Mouse (Mus musculus) embryonic facial prominence, embryonic 15.5 days (tissue): Measurements from ENCODE around the gene Cdkn2a. TPM values are rescaled to one million over a fixed set of nuclear protein-coding genes. Genes with fewer than 3 reads are reported as not detected.

Experiments used
- ATAC-seq: fragments of 200-750 bp; cut with Nextera tagmentation; 2 replicates; pipeline ENCODE4 v1.8.0; 2017; ENCODE audit warnings: low read depth, moderate TSS enrichment; ENCODE audit not compliant: insufficient number of reproducible peaks, low FRiP score, low TSS enrichment
- H3K27ac ChIP-seq: fragments of 300-500 bp; sonication (generic); replicated peaks from 2 replicates; pipeline ENCODE4 v1.5.1; 2015; ENCODE audit warnings: mild to moderate bottlenecking, inconsistent platforms
- H3K27me3 ChIP-seq: fragments of 300-500 bp; sonication (generic); 2 replicates; pipeline ENCODE4 v1.6.1; 2015; ENCODE audit warnings: inconsistent platforms
- H3K36me3 ChIP-seq: fragments of 300-500 bp; sonication (generic); 2 replicates; pipeline ENCODE4 v1.6.1; 2015; ENCODE audit warnings: mild to moderate bottlenecking, inconsistent platforms
- H3K4me1 ChIP-seq: fragments of 300-500 bp; sonication (generic); 2 replicates; pipeline ENCODE4 v1.6.1; 2015; ENCODE audit warnings: inconsistent platforms
- H3K4me2 ChIP-seq: fragments of 300-500 bp; sonication (generic); replicated peaks from 2 replicates; pipeline ENCODE4 v1.6.1; 2015; ENCODE audit warnings: mild to moderate bottlenecking, inconsistent platforms
- H3K4me3 ChIP-seq: fragments of 300-500 bp; sonication (generic); replicated peaks from 2 replicates; pipeline ENCODE4 v1.5.1; 2015; ENCODE audit warnings: mild to moderate bottlenecking, inconsistent platforms
- H3K9ac ChIP-seq: fragments of 300-500 bp; sonication (generic); 2 replicates; pipeline ENCODE4 v1.6.1; 2015; ENCODE audit warnings: inconsistent platforms
- H3K9me3 ChIP-seq: fragments of 300-500 bp; sonication (generic); replicated peaks from 2 replicates; pipeline ENCODE4 v1.6.1; 2016; ENCODE audit warnings: inconsistent platforms
- WGBS: fragments of 180-500 bp; shearing (Covaris S2); methylation state at CpG from one replicate; pipeline ENCODE4 v1.1.7; 2015; 5-methylcytosine and 5-hydroxymethylcytosine counted together
- polyA plus RNA-seq: library from polyadenylated mRNA; unstranded; fragments of >200 nt; fragmentation: Nextera tagmentation; extraction: Ambion mirVana; gene quantifications from 2 replicates; pipeline ENCODE4 v1.2.1, GENCODE M21; 2015

Cdkn2a gene
- not detected in 2 replicates for polyA plus RNA-seq

DNA sequence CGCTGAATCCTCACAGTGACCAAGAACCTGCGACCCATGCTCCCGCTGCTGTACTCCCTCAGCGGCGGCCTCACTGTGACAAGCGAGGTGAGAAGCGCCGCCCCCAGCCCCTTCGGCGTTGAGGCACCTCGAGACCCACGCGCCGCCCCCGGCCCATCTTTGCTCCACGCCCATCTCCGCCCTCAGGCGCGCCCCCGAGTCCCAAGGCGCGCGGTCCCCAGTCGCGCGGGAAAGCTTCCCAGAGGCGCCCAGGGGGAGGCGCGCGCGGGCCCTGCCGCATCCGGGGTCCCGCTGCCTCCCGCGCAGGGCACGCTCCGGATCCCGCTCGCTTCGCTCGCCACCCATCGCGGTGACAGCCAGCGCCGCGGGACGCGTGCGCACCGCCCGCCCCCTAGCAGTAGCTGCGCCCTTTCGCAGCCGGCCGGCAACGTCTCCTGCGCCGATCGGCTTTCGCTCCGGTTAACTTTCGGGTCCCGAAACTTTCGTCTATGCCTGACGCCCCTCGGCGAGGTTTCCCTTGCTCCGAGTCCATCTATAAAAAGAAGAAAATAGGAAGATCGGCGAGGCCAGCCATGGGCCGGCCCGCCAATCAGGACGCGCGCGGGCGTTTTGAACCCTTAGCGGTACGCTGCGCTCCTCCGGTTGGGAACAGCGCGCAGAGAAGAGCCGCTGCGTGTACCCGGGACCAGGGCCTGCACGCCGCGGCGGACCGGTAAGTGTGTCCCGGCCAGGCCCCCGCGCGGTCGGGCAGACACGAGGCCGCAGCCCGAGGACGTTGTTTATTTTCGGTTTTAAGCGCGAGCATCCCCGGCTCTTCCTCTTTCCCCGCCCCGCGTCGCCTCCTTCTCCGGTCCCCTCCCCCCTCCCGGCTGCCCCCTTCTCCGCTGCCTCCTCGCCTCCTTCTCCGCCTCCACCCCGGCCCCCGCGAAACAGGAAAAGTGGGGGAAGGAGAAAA lies at the start of gene Cdkn2a:
Cdkn2a (minus strand) TSS at position 168 of the 955 bp plus-strand sequence.
- Histone ChIP-seq H3K27me3 (peaks cover 85% of the 10 kb centered on the region), H3K4me3 (peak within 1 kb of the TSS; percentile 69), H3K9me3 (no peaks in the 10 kb centered on the region), H3K4me2 (peak within 1 kb of the TSS; percentile 99), H3K9ac (no peak within 1 kb of the TSS; the same call in 1 of the 2 replicates), H3K36me3 (no peaks in the 10 kb centered on the region), H3K27ac (no peak within 1 kb of the TSS), H3K4me1 (peaks cover 12% of the 10 kb centered on the region)
- under 1% methylated on average over 106 of the region's 117 CpGs for WGBS
- ATAC-seq, result peak; percentile 83

DNA sequence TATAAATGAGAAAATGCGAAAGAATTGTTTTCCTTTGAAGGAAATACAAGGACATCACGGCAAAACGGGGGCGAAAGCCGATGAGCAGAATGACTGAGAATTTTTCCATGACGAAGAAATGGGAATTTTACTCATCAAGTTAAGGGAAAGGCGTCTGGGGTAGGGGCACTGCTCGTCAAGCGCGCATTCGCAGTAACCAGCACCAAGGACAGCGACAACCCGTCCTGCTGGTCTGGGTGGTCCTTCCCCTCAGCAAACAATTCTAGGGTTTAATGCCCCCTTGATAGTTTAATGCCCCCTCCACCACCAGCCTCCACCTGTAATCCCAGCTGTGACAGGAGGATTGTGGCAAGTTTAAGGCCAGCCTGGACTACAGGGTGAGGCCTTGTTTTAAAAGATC lies 19.0 kb upstream of the Cdkn2a start:
- 10% methylated on average over 13 of the region's 13 CpGs for WGBS
- no peak for ATAC-seq
- no peak overlapping the region for H3K9ac ChIP-seq
- H3K36me3 ChIP-seq, result no peaks in the 10 kb centered on the region
- H3K4me2 ChIP-seq, result no peak overlapping the region
- H3K27me3 ChIP-seq, result peaks cover 52% of the 10 kb centered on the region
- H3K9me3 ChIP-seq, result no peaks in the 10 kb centered on the region
- H3K4me1 ChIP-seq, result peaks cover 9% of the 10 kb centered on the region
- no peak overlapping the region for H3K4me3 ChIP-seq
- H3K27ac ChIP-seq, result no peak overlapping the region

DNA sequence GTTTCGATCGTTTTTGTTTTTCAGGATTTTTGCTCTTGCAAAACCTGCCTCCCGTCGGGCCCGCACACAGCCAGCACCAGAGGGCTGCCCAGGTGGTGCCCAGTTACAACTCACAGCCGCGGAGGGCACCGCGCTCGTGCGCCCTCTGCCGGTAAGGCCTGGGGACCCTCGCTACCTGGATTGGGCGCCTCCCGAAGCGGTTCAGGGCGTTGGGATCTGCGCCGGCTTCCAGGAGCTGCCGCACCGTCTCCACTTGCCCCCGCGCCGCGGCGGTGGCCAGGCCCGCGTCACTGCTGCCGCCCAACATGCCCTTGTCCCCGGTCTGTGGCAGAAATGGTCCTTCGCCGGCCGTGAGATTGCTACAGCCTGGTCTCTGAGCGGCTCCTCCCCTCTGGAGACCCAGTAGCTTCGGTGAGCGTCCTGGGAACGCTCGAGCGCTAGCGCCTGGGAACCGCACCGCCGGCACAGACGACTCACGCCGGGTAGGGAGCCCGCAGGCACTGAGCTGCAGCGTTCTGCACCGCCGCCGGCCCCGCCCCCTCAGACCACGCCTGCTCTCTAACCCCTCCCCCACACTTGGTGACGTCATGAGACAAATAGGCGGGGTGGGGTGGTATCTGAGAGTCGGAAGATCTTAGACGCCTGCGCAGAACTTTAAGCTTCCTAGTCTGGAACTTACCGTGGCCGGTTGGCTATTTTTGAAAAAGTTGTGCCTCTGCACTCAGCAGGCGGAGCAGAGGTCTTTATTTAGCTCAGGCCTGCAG lies 16.2 kb upstream of the Cdkn2a start, which contains the start of gene Cdkn2b:
Cdkn2b (minus strand) TSS at position 549 of the 764 bp plus-strand sequence.
- Histone ChIP-seq H3K4me1 (peaks cover 9% of the 10 kb centered on the region), H3K9ac (peak within 1 kb of the TSS; percentile 26), H3K4me2 (peak within 1 kb of the TSS; percentile 94), H3K9me3 (no peaks in the 10 kb centered on the region), H3K4me3 (peak within 1 kb of the TSS; percentile 53), H3K27me3 (peaks cover 79% of the 10 kb centered on the region), H3K36me3 (no peaks in the 10 kb centered on the region), H3K27ac (peak within 1 kb of the TSS; percentile 60)
- ATAC-seq, result peak; percentile 89
- under 1% methylated on average over 61 of the region's 61 CpGs for WGBS

DNA sequence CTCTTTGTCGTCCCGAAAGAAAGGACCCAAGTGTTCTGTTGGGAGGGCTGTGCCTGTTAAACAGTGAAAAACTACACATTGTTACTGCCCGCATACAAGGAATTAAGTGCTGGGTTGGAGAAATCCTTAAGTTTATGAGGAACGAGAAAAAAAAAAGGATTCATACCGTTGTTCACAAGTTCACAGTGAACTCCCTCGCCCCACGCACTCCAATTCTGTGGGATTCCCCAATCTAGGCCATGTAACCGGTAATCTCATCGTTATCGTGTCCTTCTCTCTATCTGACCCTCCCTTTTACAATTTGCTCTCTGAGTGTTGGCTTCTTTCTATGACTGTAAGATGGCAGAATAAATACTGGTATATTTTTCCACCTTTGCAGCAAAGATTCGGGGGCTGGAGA lies 15.5 kb upstream of the Cdkn2a start:
- no peak overlapping the region for H3K27ac ChIP-seq
- no peaks in the 10 kb centered on the region for H3K36me3 ChIP-seq
- H3K4me2 ChIP-seq, result peak overlapping the region; percentile 94
- H3K4me3 ChIP-seq, result peak overlapping the region; percentile 53
- WGBS, result 2% methylated on average over 11 of the region's 11 CpGs
- H3K9me3 ChIP-seq, result no peaks in the 10 kb centered on the region
- ATAC-seq, result no peak
- peaks cover 85% of the 10 kb centered on the region for H3K27me3 ChIP-seq
- H3K4me1 ChIP-seq, result peaks cover 9% of the 10 kb centered on the region
- no peak overlapping the region for H3K9ac ChIP-seq

DNA sequence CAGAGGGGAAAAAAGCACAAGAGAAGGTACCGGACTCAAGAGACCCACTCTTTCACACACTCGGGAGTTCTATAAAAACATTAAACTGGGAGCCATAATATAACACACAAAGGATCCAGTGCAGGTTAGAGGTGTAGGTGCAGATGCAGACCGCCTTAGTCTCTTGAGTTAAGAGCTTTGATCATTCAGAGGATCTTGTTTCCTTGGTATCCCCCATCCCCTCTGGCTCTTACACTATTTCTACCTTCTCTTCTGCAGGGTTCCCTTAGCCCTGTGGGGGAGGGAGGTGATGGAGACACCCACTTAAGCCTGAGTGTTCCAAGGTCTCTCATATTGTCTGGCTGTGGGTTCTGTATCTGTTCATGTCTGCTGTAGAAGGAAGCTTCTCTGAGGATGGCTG lies 13.5 kb upstream of the Cdkn2a start:
- Histone ChIP-seq H3K4me3 (no peak overlapping the region), H3K27ac (no peak overlapping the region), H3K27me3 (peaks cover 93% of the 10 kb centered on the region), H3K9me3 (no peaks in the 10 kb centered on the region), H3K4me2 (no peak overlapping the region), H3K4me1 (peaks cover 9% of the 10 kb centered on the region), H3K9ac (no peak overlapping the region), H3K36me3 (no peaks in the 10 kb centered on the region)
- no peak for ATAC-seq
- WGBS, result 5% methylated on average over 3 of the region's 3 CpGs

DNA sequence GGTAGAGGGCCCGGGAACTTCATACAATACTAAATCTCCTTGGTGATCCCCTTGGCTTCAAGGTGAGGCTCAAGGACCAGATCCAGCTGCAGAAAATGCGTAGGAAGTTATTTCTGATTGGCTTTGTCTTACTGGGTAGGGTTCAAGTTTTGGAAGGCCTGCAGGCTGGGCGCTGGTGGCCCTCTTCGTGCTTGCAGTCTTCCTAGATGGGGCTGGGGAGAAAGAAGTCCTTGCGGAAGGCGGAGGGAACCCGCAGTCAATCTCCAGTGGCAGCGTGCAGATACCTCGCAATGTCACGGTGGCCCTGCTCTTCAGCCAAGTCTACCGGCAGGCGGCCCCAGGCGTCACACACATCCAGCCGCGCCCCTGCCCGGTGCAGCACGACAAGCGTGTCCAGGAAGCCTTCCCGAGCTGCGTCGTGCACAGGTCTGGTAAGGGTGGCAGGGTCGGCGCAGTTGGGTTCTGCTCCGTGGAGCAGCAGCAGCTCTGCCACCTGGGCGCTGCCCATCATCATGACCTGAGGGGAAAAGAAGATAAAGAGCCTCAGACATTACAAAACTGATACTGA lies 12.4 kb upstream of the Cdkn2a start:
- no peak for ATAC-seq
- H3K27me3 ChIP-seq, result peaks cover 92% of the 10 kb centered on the region
- no peaks in the 10 kb centered on the region for H3K36me3 ChIP-seq
- 2% methylated on average over 25 of the region's 25 CpGs for WGBS
- H3K4me2 ChIP-seq, result no peak overlapping the region
- no peak overlapping the region for H3K27ac ChIP-seq
- no peak overlapping the region for H3K9ac ChIP-seq
- H3K9me3 ChIP-seq, result no peaks in the 10 kb centered on the region
- H3K4me1 ChIP-seq, result peaks cover 9% of the 10 kb centered on the region
- H3K4me3 ChIP-seq, result no peak overlapping the region

DNA sequence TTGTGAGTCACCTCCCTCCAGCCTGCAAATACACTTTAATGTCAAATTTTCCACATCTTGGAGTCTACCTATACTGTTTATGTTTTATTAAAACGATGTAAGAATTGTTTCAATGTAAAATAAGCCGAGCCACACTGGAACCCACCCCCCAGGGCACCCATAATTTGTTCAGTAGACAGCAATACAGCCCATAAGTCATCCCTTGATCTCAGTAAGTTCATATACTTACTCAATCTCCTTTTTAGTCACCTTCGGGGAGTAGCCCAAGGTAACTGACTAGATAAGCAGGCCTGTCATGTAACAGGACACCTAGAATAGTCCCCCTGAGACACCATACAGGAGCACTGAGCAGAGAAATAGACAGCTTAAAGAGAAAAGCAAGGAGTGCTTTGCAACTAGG lies 11.2 kb upstream of the Cdkn2a start:
- peaks cover 5% of the 10 kb centered on the region for H3K4me1 ChIP-seq
- no peaks in the 10 kb centered on the region for H3K9me3 ChIP-seq
- 8% methylated on average over 3 of the region's 3 CpGs for WGBS
- H3K27me3 ChIP-seq, result peaks cover 88% of the 10 kb centered on the region
- no peak overlapping the region for H3K27ac ChIP-seq
- H3K36me3 ChIP-seq, result no peaks in the 10 kb centered on the region
- no peak overlapping the region for H3K9ac ChIP-seq
- H3K4me2 ChIP-seq, result no peak overlapping the region
- H3K4me3 ChIP-seq, result no peak overlapping the region
- ATAC-seq, result no peak

DNA sequence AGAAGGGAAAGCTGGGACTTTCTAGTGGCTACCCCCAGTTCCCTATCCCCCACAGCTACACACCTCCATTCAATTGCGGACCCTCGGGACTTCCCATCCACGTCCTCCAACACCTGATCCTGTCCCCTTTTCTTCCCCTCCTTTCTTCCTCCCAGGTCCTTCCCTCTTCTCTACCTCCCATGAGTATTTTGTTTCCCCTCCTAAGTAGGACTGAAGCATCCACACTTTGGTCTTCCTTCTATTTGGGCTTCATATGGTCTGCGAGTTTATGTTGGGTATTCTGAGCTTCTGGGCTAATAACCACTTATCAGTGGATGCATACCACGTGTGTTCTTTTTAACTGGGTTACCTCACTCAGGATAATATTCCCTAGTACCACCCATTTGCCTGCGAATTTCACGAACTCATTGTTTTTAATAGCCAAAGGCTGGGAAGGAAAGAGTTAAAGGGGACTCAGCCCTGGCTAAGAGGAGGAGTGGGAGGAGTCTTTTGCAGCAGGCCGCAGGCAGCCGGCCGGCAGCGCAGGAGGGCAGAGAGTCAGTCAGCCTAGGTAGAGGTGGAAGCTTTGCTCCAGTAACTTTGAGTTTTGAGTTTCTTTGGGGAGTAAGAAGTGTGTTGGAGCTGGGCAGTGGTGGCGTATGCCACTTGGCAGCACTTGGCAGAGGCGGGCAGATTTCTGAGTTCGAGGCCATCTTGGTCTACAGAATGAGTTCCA lies 9.0 kb upstream of the Cdkn2a start:
- H3K9me3 ChIP-seq, result no peaks in the 10 kb centered on the region
- no peak for ATAC-seq
- H3K4me3 ChIP-seq, result no peak overlapping the region

DNA sequence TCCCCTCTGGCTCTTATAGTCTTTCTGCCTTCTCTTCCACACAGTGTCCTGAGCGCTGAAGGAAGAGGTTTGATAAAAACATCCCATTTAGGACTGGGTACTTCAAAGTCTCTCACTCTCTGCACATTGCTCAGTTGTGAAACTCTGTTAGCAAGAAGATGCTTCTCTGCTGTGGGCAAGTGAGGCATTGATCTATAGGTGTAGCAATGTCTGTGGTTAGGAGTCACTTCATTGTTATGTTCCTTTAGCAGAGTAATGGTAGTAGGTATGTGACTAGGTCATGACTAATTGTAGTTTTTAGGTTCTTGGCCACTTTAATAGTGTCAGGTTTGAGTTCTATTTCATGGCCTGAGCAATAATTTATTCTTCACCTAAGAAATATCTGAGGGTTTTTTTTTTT lies 7.7 kb upstream of the Cdkn2a start:
- Histone ChIP-seq H3K27me3 (peaks cover 85% of the 10 kb centered on the region), H3K4me1 (no peaks in the 10 kb centered on the region), H3K9me3 (no peaks in the 10 kb centered on the region), H3K27ac (no peak overlapping the region), H3K4me2 (no peak overlapping the region), H3K4me3 (no peak overlapping the region), H3K9ac (no peak overlapping the region), H3K36me3 (no peaks in the 10 kb centered on the region)
- WGBS, result 7% methylated on average over 1 of the region's 1 CpGs
- no peak for ATAC-seq

More for the DNA sequence above, 9.0 kb upstream of the Cdkn2a start:
- H3K4me2 ChIP-seq, result no peak overlapping the region
- no peak overlapping the region for H3K27ac ChIP-seq
- H3K9ac ChIP-seq, result no peak overlapping the region
- no peaks in the 10 kb centered on the region for H3K36me3 ChIP-seq
- peaks cover 88% of the 10 kb centered on the region for H3K27me3 ChIP-seq
- under 1% methylated on average over 14 of the region's 14 CpGs for WGBS
- H3K4me1 ChIP-seq, result no peaks in the 10 kb centered on the region

DNA sequence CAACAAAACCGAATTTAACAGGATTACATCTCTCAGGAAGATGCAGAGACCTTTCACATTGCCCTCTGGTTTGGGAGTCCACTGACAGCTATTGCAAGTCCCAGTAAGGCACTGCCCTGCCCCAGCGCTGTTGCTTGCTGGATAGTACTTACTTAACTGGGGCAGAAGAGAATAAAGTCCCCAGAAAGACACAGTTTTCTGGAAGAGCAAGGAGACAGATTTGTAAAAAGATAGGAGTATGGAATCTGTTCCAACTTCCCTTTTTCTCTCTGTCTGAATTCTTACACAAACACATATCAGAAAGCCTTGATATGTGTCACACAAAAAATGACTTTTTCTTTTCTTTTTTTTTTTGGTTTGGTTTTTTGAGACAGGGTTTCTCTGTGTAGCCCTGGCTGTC lies 5.3 kb upstream of the Cdkn2a start:
- ATAC-seq, result no peak
- 1% methylated on average over 2 of the region's 2 CpGs for WGBS
- no peaks in the 10 kb centered on the region for H3K36me3 ChIP-seq

More for the DNA sequence above, 5.3 kb upstream of the Cdkn2a start:
- Histone ChIP-seq H3K4me2 (no peak overlapping the region), H3K9me3 (no peaks in the 10 kb centered on the region), H3K27me3 (peaks cover 86% of the 10 kb centered on the region), H3K4me1 (peaks cover 5% of the 10 kb centered on the region), H3K27ac (no peak overlapping the region), H3K4me3 (no peak overlapping the region), H3K9ac (no peak overlapping the region)
